Mouse (Mus musculus): ENCODE data around the gene Bex1.
A peak's percentile ranks its signal among the peaks of the same experiment; 100 is the strongest.

Bex1 gene

DNA sequence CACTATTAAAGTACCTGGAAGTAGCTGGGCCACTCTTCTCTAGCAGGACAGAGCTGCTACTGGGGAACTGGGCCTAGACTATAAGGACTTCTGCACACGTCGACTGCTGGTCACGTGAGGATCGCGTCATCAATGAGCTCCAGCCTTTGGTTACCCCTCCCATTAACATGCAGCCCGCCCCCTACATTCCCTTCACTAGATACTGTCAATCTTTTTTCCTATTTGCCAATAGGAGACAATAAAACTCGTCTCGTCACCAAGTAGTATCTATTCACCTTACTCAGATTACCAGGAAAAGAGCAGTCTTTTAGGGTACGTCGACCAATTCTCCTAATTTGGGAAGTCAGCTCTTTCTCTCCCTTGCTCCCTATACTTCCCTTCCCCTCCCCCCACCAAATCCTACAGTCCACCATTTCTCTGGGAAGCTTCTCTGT lies 43.2 kb downstream of the Bex1 start, which contains the start of gene Tceal8:
Tceal8 (minus strand) TSS at position 225 of the 434 bp plus-strand sequence.
- DNase-seq (ENCODE audit: low spot score) = peak; percentile 93

- DNase-seq (ENCODE audit: low spot score) = peak; percentile 77
Observed at GRCm38 (mm10) chrX:136171189-136172117, 43.9 kb downstream of the Bex1 start.

- DNase-seq (ENCODE audit: low spot score) = no peak
Observed at GRCm38 (mm10) chrX:136170625-136171024, 44.7 kb downstream of the Bex1 start.
